Mouse (Mus musculus) brain, embryonic 14.5 days (tissue): Measurements from ENCODE around the gene 1700011L22Rik. TPM values are rescaled to one million over a fixed set of nuclear protein-coding genes. Genes with fewer than 3 reads are reported as not detected.

ENCODE experiments used
- DNase-seq: peaks from one replicate; pipeline ENCODE4 v3.0.0-alpha.2; 2011; ENCODE audit warnings: low read depth
- CTCF ChIP-seq: fragments of 200-500 bp; IDR thresholded peaks from 2 replicates; pipeline ENCODE4 v1.5.1; 2012; ENCODE audit warnings: inconsistent platforms, mild to moderate bottlenecking, moderate library complexity, borderline replicate concordance; ENCODE audit not compliant: insufficient read depth, insufficient read length; ENCODE audit errors: extremely low read depth
- POLR2A ChIP-seq: fragments of 200-500 bp; IDR thresholded peaks from 2 replicates; pipeline ENCODE4 v1.6.1; 2012; ENCODE audit warnings: mild to moderate bottlenecking, inconsistent platforms, borderline replicate concordance; ENCODE audit not compliant: poor library complexity, insufficient read depth, insufficient read length, severe bottlenecking; ENCODE audit errors: extremely low read depth
- polyA plus RNA-seq: library from polyadenylated mRNA; depleted of rRNA; stranded (reverse); fragments of >200 nt; gene quantifications from 2 replicates; pipeline ENCODE4 v1.2.3, GENCODE M21; 2012; rRNA removed

The 1700011L22Rik gene
- not detected in 2 replicates for polyA plus RNA-seq

- no peak for DNase-seq
- TF ChIP-seq CTCF (no peak), POLR2A (no peak)
Observed at GRCm38 (mm10) chr8:79248470-79248869, at the start of gene 1700011L22Rik. 1700011L22Rik (minus strand) TSS chr8:79248570.

GRCm38 (mm10) chr8:79297763-79298162, 49.4 kb upstream of the 1700011L22Rik start:
- DNase-seq, result peak; percentile 80

GRCm38 (mm10) chr8:79295276-79296105, 47.1 kb upstream of the 1700011L22Rik start:
- TF ChIP-seq CTCF (no peak), POLR2A (no peak)
- peak; percentile 44 for DNase-seq

More at GRCm38 (mm10) chr8:79297763-79298162, 49.4 kb upstream of the 1700011L22Rik start:
- peak; percentile 80 for TF ChIP-seq CTCF
- no peak for TF ChIP-seq POLR2A

- DNase-seq, result peak; percentile 99
- peak; percentile 94 for TF ChIP-seq POLR2A
- peak; percentile 51 for TF ChIP-seq CTCF
Observed at GRCm38 (mm10) chr8:79294610-79295275, 46.4 kb upstream of the 1700011L22Rik start, which contains the start of gene Mmaa. Mmaa (minus strand) TSS chr8:79294937.

GRCm38 (mm10) chr8:79293841-79294240, 45.5 kb upstream of the 1700011L22Rik start:
- TF ChIP-seq CTCF, result no peak
- DNase-seq, result peak; percentile 19

- no peak for TF ChIP-seq CTCF
- TF ChIP-seq POLR2A, result no peak
- DNase-seq, result no peak
Observed at GRCm38 (mm10) chr8:79292712-79293264, 44.4 kb upstream of the 1700011L22Rik start.

- DNase-seq, result no peak
- TF ChIP-seq POLR2A (no peak), CTCF (no peak)
Observed at GRCm38 (mm10) chr8:79289592-79289991, 41.2 kb upstream of the 1700011L22Rik start.

- no peak for DNase-seq
- TF ChIP-seq CTCF (no peak), POLR2A (no peak)
Observed at GRCm38 (mm10) chr8:79288681-79289080, 40.3 kb upstream of the 1700011L22Rik start.

GRCm38 (mm10) chr8:79288250-79288649, 39.9 kb upstream of the 1700011L22Rik start:
- TF ChIP-seq CTCF (no peak), POLR2A (no peak)
- no peak for DNase-seq

GRCm38 (mm10) chr8:79286424-79286823, 38.1 kb upstream of the 1700011L22Rik start:
- DNase-seq, result no peak
- TF ChIP-seq CTCF (no peak), POLR2A (no peak)

- TF ChIP-seq CTCF (no peak), POLR2A (no peak)
- DNase-seq, result no peak
Observed at GRCm38 (mm10) chr8:79284626-79285025, 36.3 kb upstream of the 1700011L22Rik start.
